Mouse (Mus musculus) stomach, embryonic 14.5 days (tissue): ENCODE data around the gene Hist1h3a. TPM values are rescaled to one million over a fixed set of nuclear protein-coding genes. Genes with fewer than 3 reads are reported as not detected.
"Not testable (repeated sequence)": the region's sequence is repeated elsewhere in the genome, so short reads cannot be mapped to it uniquely, and the experiment has no call there.

Experiments used
- ATAC-seq: fragments of 200-750 bp; cut with Nextera tagmentation; 2 replicates; pipeline ENCODE4 v1.8.0; 2017; ENCODE audit warnings: low read depth, moderate TSS enrichment; ENCODE audit not compliant: insufficient number of reproducible peaks, insufficient read depth, low FRiP score
- H3K27ac ChIP-seq: fragments of 300-500 bp; sonication (generic); 2 replicates; pipeline ENCODE4 v1.5.1; 2014; ENCODE audit warnings: mild to moderate bottlenecking, low read length, moderate library complexity, mixed read lengths
- H3K27me3 ChIP-seq: fragments of 300-500 bp; sonication (generic); 2 replicates; pipeline ENCODE4 v1.6.1; 2014; ENCODE audit warnings: low read length, control low read depth, mixed read lengths; ENCODE audit not compliant: control insufficient read depth, insufficient read depth
- H3K36me3 ChIP-seq: fragments of 300-500 bp; sonication (generic); 2 replicates; pipeline ENCODE4 v1.6.1; 2014; ENCODE audit warnings: mild to moderate bottlenecking, control low read depth, low read length, moderate library complexity, mixed read lengths; ENCODE audit not compliant: control insufficient read depth, insufficient read depth
- H3K4me1 ChIP-seq: fragments of 300-500 bp; sonication (generic); 2 replicates; pipeline ENCODE4 v1.6.1; 2014; ENCODE audit warnings: low read length, control low read depth, mixed read lengths; ENCODE audit not compliant: control insufficient read depth, insufficient read depth
- H3K4me2 ChIP-seq: fragments of 300-500 bp; sonication (generic); replicated peaks from 2 replicates; pipeline ENCODE4 v1.6.1; 2014; ENCODE audit warnings: low read depth, low read length, control low read depth
- H3K4me3 ChIP-seq: fragments of 300-500 bp; sonication (generic); 2 replicates; pipeline ENCODE4 v1.5.1; 2014; ENCODE audit warnings: low read depth, low read length, control low read depth
- H3K9ac ChIP-seq: fragments of 300-500 bp; sonication (generic); replicated peaks from 2 replicates; pipeline ENCODE4 v1.6.1; 2014; ENCODE audit warnings: low read depth, mild to moderate bottlenecking, control low read depth, low read length, moderate library complexity, mixed read lengths
- H3K9me3 ChIP-seq: fragments of 300-500 bp; sonication (generic); 2 replicates; pipeline ENCODE4 v1.6.1; 2016; ENCODE audit warnings: low read depth, low read length, control low read depth; ENCODE audit not compliant: control insufficient read depth
- WGBS: fragments of 180-500 bp; shearing (Covaris S2); extraction: QIAGEN DNeasy Blood & Tissue Kit; methylation state at CpG from one replicate; pipeline ENCODE4 v1.1.7; 2014; 5-methylcytosine and 5-hydroxymethylcytosine counted together
- polyA plus RNA-seq: library from polyadenylated mRNA; unstranded; fragments of >200 nt; fragmentation: Nextera tagmentation; extraction: Ambion mirVana; gene quantifications from 2 replicates; pipeline ENCODE4 v1.2.1, GENCODE M21; 2014

Hist1h3a gene
- polyA plus RNA-seq, 1 experiment from 2014 or later = 6.5 TPM

- WGBS = 86% methylated on average over 2 of the region's 2 CpGs
- not testable (repeated sequence) for H3K4me2 ChIP-seq, H3K9me3 ChIP-seq, H3K4me3 ChIP-seq, H3K9ac ChIP-seq, H3K27me3 ChIP-seq, ATAC-seq, H3K4me1 ChIP-seq, H3K36me3 ChIP-seq, H3K27ac ChIP-seq
Measured at GRCm38 (mm10) chr13:23769613-23770012, 7.4 kb upstream of the Hist1h3a start, which contains the start of gene Trim38. Trim38 (plus strand) TSS chr13:23769913.

- no peak overlapping the region for H3K27ac ChIP-seq
- H3K9ac ChIP-seq = no peak overlapping the region
- H3K27me3 ChIP-seq = no peaks in the 10 kb centered on the region
- no peaks in the 10 kb centered on the region for H3K36me3 ChIP-seq
- ATAC-seq = no peak
- 58% methylated on average over 5 of the region's 5 CpGs for WGBS
- no peak overlapping the region for H3K4me3 ChIP-seq
- peaks cover 6% of the 10 kb centered on the region; the same call in 1 of the 2 replicates for H3K4me1 ChIP-seq
- H3K4me2 ChIP-seq = no peak overlapping the region
- no peaks in the 10 kb centered on the region for H3K9me3 ChIP-seq
Measured at GRCm38 (mm10) chr13:23768834-23769397, 6.7 kb upstream of the Hist1h3a start.

GRCm38 (mm10) chr13:23766772-23767171 is 4.6 kb upstream of the Hist1h3a start:
- H3K9ac ChIP-seq = no peak overlapping the region
- peaks cover 6% of the 10 kb centered on the region; the same call in 1 of the 2 replicates for H3K4me1 ChIP-seq
- ATAC-seq = no peak
- no peaks in the 10 kb centered on the region for H3K36me3 ChIP-seq
- no peaks in the 10 kb centered on the region for H3K9me3 ChIP-seq
- no peak overlapping the region for H3K4me2 ChIP-seq
- no peak overlapping the region for H3K4me3 ChIP-seq
- H3K27me3 ChIP-seq = no peaks in the 10 kb centered on the region
- no peak overlapping the region for H3K27ac ChIP-seq

- no peak overlapping the region for H3K4me3 ChIP-seq
- no peaks in the 10 kb centered on the region for H3K9me3 ChIP-seq
- H3K36me3 ChIP-seq = no peaks in the 10 kb centered on the region
- no peaks in the 10 kb centered on the region for H3K27me3 ChIP-seq
- no peak overlapping the region for H3K9ac ChIP-seq
- H3K4me1 ChIP-seq = peaks cover 9% of the 10 kb centered on the region
- ATAC-seq = no peak
- no peak overlapping the region for H3K27ac ChIP-seq
- H3K4me2 ChIP-seq = no peak overlapping the region
- WGBS = 66% methylated on average over 1 of the region's 1 CpGs
Measured at GRCm38 (mm10) chr13:23765172-23765513, 3.0 kb upstream of the Hist1h3a start.

- Histone ChIP-seq H3K9ac (peak overlapping the region; percentile 55), H3K9me3 (no peaks in the 10 kb centered on the region), H3K4me3 (peak overlapping the region; percentile 50), H3K4me2 (peak overlapping the region; percentile 67), H3K4me1 (peaks cover 11% of the 10 kb centered on the region), H3K36me3 (no peaks in the 10 kb centered on the region), H3K27me3 (no peaks in the 10 kb centered on the region), H3K27ac (peak overlapping the region; percentile 98)
- no peak for ATAC-seq
- 34% methylated on average over 12 of the region's 12 CpGs for WGBS
Measured at GRCm38 (mm10) chr13:23764324-23765171, 2.4 kb upstream of the Hist1h3a start.

- Histone ChIP-seq H3K4me3 (peak within 1 kb of the TSS; percentile 50), H3K36me3 (no peaks in the 10 kb centered on the region), H3K4me1 (peaks cover 11% of the 10 kb centered on the region), H3K4me2 (peak within 1 kb of the TSS; percentile 67), H3K27ac (peak within 1 kb of the TSS; percentile 98), H3K9me3 (no peaks in the 10 kb centered on the region), H3K9ac (peak within 1 kb of the TSS; percentile 55), H3K27me3 (no peaks in the 10 kb centered on the region)
- 3% methylated on average over 34 of the region's 34 CpGs for WGBS
- ATAC-seq = peak; percentile 74
Measured at GRCm38 (mm10) chr13:23763586-23764323, 1.6 kb upstream of the Hist1h3a start, which contains the start of gene Hist1h1a. Hist1h1a (plus strand) TSS chr13:23763666.

- no peak for ATAC-seq
- Histone ChIP-seq H3K27ac (peak overlapping the region; percentile 98), H3K9ac (peak overlapping the region; percentile 55), H3K4me2 (peak overlapping the region; percentile 67), H3K4me3 (peak overlapping the region; percentile 50), H3K36me3 (no peaks in the 10 kb centered on the region), H3K9me3 (no peaks in the 10 kb centered on the region), H3K27me3 (no peaks in the 10 kb centered on the region), H3K4me1 (peaks cover 11% of the 10 kb centered on the region)
- WGBS = under 1% methylated on average over 10 of the region's 10 CpGs
Measured at GRCm38 (mm10) chr13:23763242-23763585, 1.0 kb upstream of the Hist1h3a start.

GRCm38 (mm10) chr13:23760972-23761864 is 968 bp downstream of the Hist1h3a start, which contains the start of gene Hist1h4a:
Hist1h4a (minus strand) TSS chr13:23761230.
- Histone ChIP-seq H3K4me2 (peak within 1 kb of the TSS; percentile 67), H3K4me1 (peaks cover 11% of the 10 kb centered on the region), H3K27me3 (no peaks in the 10 kb centered on the region), H3K9ac (peak within 1 kb of the TSS; percentile 45), H3K27ac (peak within 1 kb of the TSS; percentile 92), H3K9me3 (no peaks in the 10 kb centered on the region), H3K36me3 (no peaks in the 10 kb centered on the region), H3K4me3 (peak within 1 kb of the TSS; percentile 50)
- under 1% methylated on average over 67 of the region's 72 CpGs for WGBS
- ATAC-seq = peak; percentile 79
